Mouse (Mus musculus) forebrain, embryonic 15.5 days (tissue): ENCODE data around the gene Ptch1. TPM values are rescaled to one million over a fixed set of nuclear protein-coding genes. Genes with fewer than 3 reads are reported as not detected.

ENCODE experiments used
- ATAC-seq: fragments of 200-750 bp; cut with Nextera tagmentation; replicated peaks from 2 replicates; pipeline ENCODE4 v1.8.0; 2017; ENCODE audit warnings: mild to moderate bottlenecking, moderate TSS enrichment, moderate library complexity
- H3K27ac ChIP-seq: fragments of 300-500 bp; sonication (generic); replicated peaks from 2 replicates; pipeline ENCODE4 v1.5.1; 2015; ENCODE audit warnings: mild to moderate bottlenecking, inconsistent platforms
- H3K27me3 ChIP-seq: fragments of 300-500 bp; sonication (generic); 2 replicates; pipeline ENCODE4 v1.6.1; 2015; ENCODE audit warnings: inconsistent platforms
- H3K36me3 ChIP-seq: fragments of 300-500 bp; sonication (generic); 2 replicates; pipeline ENCODE4 v1.6.1; 2015; ENCODE audit warnings: mild to moderate bottlenecking, inconsistent platforms
- H3K4me1 ChIP-seq: fragments of 300-500 bp; sonication (generic); 2 replicates; pipeline ENCODE4 v1.6.1; 2015; ENCODE audit warnings: inconsistent platforms
- H3K4me2 ChIP-seq: fragments of 300-500 bp; sonication (generic); replicated peaks from 2 replicates; pipeline ENCODE4 v1.6.1; 2015; ENCODE audit warnings: mild to moderate bottlenecking, inconsistent platforms
- H3K4me3 ChIP-seq: fragments of 300-500 bp; sonication (generic); 2 replicates; pipeline ENCODE4 v1.5.1; 2015; ENCODE audit warnings: mild to moderate bottlenecking, inconsistent platforms
- H3K9ac ChIP-seq: fragments of 300-500 bp; sonication (generic); replicated peaks from 2 replicates; pipeline ENCODE4 v1.6.1; 2015; ENCODE audit warnings: mild to moderate bottlenecking, inconsistent platforms
- H3K9me3 ChIP-seq: fragments of 300-500 bp; sonication (generic); 2 replicates; pipeline ENCODE4 v1.6.1; 2016; ENCODE audit warnings: inconsistent platforms
- WGBS: fragments of 180-500 bp; shearing (Covaris S2); methylation state at CpG from one replicate; pipeline ENCODE4 v1.1.7; 2015; ENCODE audit warnings: mixed read lengths; 5-methylcytosine and 5-hydroxymethylcytosine counted together
- polyA plus RNA-seq: library from polyadenylated mRNA; unstranded; fragments of >200 nt; fragmentation: Nextera tagmentation; extraction: Ambion mirVana; gene quantifications from 2 replicates; pipeline ENCODE4 v1.2.1, GENCODE M21; 2015

Gene Ptch1
- polyA plus RNA-seq: 9.0 and 10.2 TPM in 2 replicates

DNA sequence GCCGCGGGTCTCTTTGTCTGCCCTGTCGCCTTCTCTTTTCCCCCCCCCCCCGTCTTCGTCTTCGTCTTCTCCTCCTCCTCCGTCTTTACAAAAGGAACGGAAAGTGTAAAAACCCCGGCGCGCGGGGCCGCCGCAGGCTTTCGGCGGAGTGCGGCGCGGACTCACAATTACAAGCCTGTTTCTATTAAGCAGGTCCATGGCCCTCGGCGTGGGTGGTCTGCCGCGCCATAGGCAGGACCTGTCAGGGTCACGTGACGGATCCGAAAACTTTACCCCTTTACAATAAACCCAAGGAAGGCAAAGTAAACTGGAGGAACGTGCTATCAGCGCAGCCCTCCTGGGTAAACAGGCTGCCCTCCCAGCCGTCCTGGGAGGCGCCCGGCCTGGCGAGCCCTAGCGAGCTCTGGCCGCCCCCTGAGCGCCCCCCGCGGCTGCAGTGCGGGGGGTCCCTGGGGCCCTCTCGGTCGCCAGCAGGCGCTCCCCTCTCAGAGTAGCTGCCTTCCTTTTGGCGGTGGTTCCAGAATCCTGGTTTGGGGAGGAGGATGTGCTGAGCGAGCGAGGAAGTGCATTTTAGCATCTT lies at the start of gene Ptch1:
Gene Ptch1, minus strand, starts transcription at position 343 of the 580 bp plus-strand sequence.
- WGBS: 1% methylated on average over 41 of the region's 44 CpGs
- Histone ChIP-seq H3K4me1 (peaks cover 46% of the 10 kb centered on the region), H3K36me3 (no peaks in the 10 kb centered on the region), H3K27me3 (peaks cover 53% of the 10 kb centered on the region), H3K27ac (peak within 1 kb of the TSS; percentile 60), H3K4me2 (peak within 1 kb of the TSS; percentile 93), H3K9me3 (no peaks in the 10 kb centered on the region), H3K9ac (peak within 1 kb of the TSS; percentile 73), H3K4me3 (peak within 1 kb of the TSS; percentile 66)
- peak; percentile 36 for ATAC-seq

DNA sequence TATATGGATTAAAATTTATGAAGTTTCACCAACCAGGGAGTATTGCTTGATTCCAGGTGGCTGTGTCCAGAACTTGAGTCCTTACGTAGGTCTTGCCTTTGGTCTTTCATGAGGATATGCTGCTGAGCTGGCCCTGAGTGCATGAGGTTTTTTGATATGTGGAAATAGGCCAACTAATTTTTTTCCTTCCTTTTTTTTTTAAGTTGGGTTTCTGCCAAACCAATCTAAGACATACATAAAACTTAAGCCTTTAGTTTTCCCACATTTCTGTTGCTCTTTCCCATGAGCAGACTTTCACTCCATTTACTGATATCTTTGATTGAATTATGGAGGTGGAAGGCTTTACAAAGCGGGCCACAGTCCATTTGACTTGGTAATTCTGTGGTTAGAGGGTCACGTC lies 47.9 kb upstream of the Ptch1 start:
- 81% methylated on average over 3 of the region's 3 CpGs for WGBS
- Histone ChIP-seq H3K4me1 (no peaks in the 10 kb centered on the region), H3K9me3 (no peaks in the 10 kb centered on the region), H3K27me3 (no peaks in the 10 kb centered on the region), H3K4me2 (no peak overlapping the region), H3K4me3 (no peak overlapping the region), H3K9ac (no peak overlapping the region), H3K36me3 (no peaks in the 10 kb centered on the region), H3K27ac (no peak overlapping the region)
- ATAC-seq: no peak

DNA sequence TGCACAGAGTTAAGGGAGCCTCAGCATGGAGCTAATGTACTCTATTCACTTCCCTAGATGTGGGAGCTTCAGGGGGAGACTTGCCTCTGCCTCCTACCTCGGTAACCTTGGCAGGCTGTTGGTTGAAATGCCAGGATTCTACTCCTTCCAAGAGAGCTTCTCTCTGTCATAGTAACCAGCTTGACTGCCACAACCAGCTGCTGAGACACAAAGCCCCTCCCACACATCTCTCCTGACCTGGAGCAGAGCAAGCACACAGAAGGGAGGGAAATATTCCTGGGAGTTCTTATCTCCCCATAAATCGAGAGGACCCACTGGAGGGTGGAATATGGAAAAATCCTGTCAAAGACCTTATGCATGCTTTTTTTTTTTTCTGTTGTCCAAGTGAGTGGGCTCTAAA lies 39.8 kb upstream of the Ptch1 start:
- ATAC-seq: no peak
- WGBS: 76% methylated on average over 2 of the region's 2 CpGs
- Histone ChIP-seq H3K4me2 (no peak overlapping the region), H3K27ac (no peak overlapping the region), H3K9ac (no peak overlapping the region), H3K4me3 (no peak overlapping the region), H3K36me3 (no peaks in the 10 kb centered on the region), H3K4me1 (no peaks in the 10 kb centered on the region), H3K27me3 (no peaks in the 10 kb centered on the region), H3K9me3 (no peaks in the 10 kb centered on the region)

DNA sequence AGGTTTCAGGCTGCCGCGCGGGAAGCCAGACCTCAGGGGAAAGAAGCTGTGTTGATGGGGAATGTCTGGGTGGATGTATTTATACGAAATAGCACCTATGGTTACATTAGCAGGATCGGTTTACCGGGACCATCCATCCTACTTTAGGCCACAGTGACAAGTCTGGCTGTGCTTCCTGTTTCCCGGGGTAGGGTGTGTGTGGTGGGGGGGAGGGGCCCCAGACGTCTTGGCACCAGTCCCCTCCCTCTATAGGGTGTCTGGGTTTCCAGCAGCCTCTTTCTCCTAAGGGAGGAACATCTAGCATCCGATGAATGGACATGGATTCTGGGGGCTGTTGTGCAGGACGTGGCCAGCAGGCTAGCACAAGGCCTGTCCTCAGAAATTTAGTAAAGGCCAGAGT lies 36.3 kb upstream of the Ptch1 start:
- no peaks in the 10 kb centered on the region for H3K36me3 ChIP-seq
- no peak overlapping the region for H3K4me3 ChIP-seq
- no peaks in the 10 kb centered on the region for H3K4me1 ChIP-seq
- no peak overlapping the region for H3K9ac ChIP-seq
- 44% methylated on average over 10 of the region's 10 CpGs for WGBS
- H3K27me3 ChIP-seq: no peaks in the 10 kb centered on the region
- no peak overlapping the region for H3K4me2 ChIP-seq
- no peaks in the 10 kb centered on the region for H3K9me3 ChIP-seq
- H3K27ac ChIP-seq: no peak overlapping the region
- ATAC-seq: no peak

DNA sequence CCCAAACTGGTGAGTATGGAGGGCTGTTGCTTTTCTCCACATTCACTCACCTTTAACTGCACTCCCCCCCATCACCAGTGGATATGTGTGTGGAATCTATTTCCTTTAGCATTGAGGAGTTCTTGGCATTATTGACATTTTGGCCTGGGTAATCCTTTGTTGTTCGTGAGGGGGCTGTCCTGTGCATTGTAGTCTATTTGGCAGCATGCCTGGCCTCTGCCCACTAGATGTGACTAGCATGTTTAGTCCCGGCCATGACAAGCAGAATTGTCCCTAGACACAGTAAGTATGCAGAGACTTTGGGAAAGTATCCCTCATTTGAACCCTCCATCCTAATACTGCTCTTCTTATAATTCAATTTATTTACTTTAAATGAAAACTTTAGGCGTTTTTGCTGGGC lies 24.2 kb upstream of the Ptch1 start:
- 32% methylated on average over 3 of the region's 3 CpGs for WGBS

DNA sequence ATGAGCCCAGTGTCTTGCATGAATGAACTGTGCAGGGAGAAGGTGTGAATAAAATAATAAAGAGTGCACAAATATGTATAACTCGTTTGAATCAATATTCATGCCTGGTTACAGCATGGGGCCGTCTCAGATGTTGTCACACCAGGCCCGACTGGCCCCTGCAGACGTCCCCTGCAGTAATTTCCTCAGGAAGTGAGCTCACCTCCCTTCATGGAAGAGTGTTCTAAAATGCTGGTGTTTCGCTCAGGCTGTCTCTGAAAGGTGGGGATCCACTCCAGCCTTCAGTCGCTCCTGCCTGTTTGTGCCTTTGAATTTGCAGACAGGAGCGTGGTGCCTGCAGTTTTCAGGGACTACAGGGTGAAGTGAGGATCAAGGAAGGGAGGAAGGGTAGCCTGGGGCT lies 22.5 kb upstream of the Ptch1 start:
- 75% methylated on average over 7 of the region's 7 CpGs for WGBS
- Histone ChIP-seq H3K27me3 (no peaks in the 10 kb centered on the region), H3K4me2 (no peak overlapping the region), H3K9ac (no peak overlapping the region), H3K4me1 (peaks cover 3% of the 10 kb centered on the region; the same call in 1 of the 2 replicates), H3K4me3 (no peak overlapping the region), H3K9me3 (no peaks in the 10 kb centered on the region), H3K27ac (no peak overlapping the region), H3K36me3 (no peaks in the 10 kb centered on the region)
- no peak for ATAC-seq

More for the DNA sequence above, 24.2 kb upstream of the Ptch1 start:
- H3K4me2 ChIP-seq: no peak overlapping the region
- H3K9me3 ChIP-seq: no peaks in the 10 kb centered on the region
- peaks cover 3% of the 10 kb centered on the region; the same call in 1 of the 2 replicates for H3K4me1 ChIP-seq
- H3K27me3 ChIP-seq: no peaks in the 10 kb centered on the region
- peak; percentile 41; the same call in 1 of the 2 replicates for ATAC-seq
- no peak overlapping the region for H3K4me3 ChIP-seq
- H3K9ac ChIP-seq: no peak overlapping the region
- H3K27ac ChIP-seq: no peak overlapping the region
- no peaks in the 10 kb centered on the region for H3K36me3 ChIP-seq

DNA sequence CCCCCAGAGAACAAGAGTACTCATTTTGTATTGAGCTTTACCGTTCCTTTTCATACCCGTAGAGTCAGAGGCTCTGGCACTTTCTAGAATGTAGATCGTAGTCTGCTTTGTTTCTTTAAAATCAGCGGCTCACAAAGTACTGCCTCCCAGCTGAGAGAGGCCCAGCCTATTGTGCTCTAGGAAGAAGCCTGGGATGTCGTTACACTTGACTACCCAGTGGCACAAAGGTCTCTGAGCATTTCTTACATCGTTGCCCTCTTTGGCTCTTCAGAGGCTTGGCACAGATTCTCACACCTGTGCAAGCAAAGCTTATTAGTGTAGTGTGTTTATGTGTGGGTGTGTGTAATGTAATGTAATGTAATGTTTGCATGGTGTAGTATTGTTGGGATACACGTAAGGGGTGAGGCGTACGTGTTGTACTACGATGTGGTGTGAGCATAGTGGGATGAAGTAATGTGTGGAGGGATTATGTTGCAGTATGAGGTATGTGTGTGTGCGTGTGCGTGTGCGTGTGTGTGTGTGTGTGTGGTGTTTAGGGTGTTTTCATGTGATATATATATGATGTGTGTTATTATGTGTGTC lies 20.2 kb upstream of the Ptch1 start:
- WGBS: 43% methylated on average over 13 of the region's 13 CpGs
- ATAC-seq: no peak

DNA sequence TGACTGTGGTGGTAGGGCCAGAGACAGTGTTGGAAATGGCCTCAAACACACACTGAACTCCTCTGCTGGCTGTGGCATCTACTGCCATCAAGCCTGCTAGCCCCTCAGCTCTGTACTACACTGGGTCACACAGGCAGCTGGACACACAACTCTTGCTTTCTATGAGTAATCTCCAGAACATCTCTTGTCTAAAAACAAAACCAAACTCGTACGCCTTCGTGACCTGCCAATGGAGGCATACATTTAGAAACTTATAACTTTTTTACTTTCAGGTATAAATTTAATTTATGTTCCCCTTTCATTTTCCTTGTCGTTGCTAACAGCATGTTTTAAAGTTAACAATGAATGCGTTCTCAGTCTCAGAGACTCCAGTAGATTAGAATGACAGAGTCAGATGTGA lies 19.4 kb upstream of the Ptch1 start:
- peaks cover 3% of the 10 kb centered on the region; the same call in 1 of the 2 replicates for H3K4me1 ChIP-seq
- ATAC-seq: no peak
- WGBS: 86% methylated on average over 5 of the region's 5 CpGs

More for the DNA sequence above, 20.2 kb upstream of the Ptch1 start:
- Histone ChIP-seq H3K9ac (no peak overlapping the region), H3K4me1 (peaks cover 3% of the 10 kb centered on the region; the same call in 1 of the 2 replicates), H3K27ac (no peak overlapping the region), H3K36me3 (no peaks in the 10 kb centered on the region), H3K4me3 (no peak overlapping the region), H3K4me2 (no peak overlapping the region), H3K27me3 (no peaks in the 10 kb centered on the region), H3K9me3 (no peaks in the 10 kb centered on the region)

DNA sequence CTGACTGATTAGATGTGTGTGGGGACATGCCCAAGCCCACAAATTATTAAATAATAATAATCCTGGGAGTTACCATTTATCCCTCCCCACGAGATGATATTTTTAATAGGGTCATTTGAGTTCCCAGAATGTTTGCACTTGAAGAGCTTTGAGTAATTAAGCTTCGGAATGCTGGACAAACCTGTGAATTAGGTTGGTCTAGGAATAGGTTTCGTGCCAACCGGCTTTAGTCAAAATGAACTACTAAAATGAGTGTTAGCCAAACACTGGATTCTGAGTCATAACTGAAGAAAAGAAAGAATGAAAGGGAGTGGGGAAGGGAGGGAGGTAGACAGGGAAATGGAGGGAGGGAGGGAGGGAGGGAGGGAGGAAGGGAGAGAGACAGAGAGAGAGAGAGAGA lies 1.2 kb upstream of the Ptch1 start:
- Histone ChIP-seq H3K9me3 (no peaks in the 10 kb centered on the region), H3K9ac (no peak overlapping the region), H3K27me3 (peaks cover 42% of the 10 kb centered on the region), H3K36me3 (no peaks in the 10 kb centered on the region), H3K4me2 (no peak overlapping the region), H3K4me1 (peaks cover 35% of the 10 kb centered on the region), H3K27ac (no peak overlapping the region), H3K4me3 (no peak overlapping the region)
- WGBS: 51% methylated on average over 4 of the region's 4 CpGs
- ATAC-seq: no peak

More for the DNA sequence above, 19.4 kb upstream of the Ptch1 start:
- no peak overlapping the region for H3K27ac ChIP-seq
- no peak overlapping the region for H3K9ac ChIP-seq
- H3K9me3 ChIP-seq: no peaks in the 10 kb centered on the region
- no peak overlapping the region for H3K4me2 ChIP-seq
- H3K4me3 ChIP-seq: no peak overlapping the region
- H3K27me3 ChIP-seq: no peaks in the 10 kb centered on the region
- H3K36me3 ChIP-seq: no peaks in the 10 kb centered on the region

DNA sequence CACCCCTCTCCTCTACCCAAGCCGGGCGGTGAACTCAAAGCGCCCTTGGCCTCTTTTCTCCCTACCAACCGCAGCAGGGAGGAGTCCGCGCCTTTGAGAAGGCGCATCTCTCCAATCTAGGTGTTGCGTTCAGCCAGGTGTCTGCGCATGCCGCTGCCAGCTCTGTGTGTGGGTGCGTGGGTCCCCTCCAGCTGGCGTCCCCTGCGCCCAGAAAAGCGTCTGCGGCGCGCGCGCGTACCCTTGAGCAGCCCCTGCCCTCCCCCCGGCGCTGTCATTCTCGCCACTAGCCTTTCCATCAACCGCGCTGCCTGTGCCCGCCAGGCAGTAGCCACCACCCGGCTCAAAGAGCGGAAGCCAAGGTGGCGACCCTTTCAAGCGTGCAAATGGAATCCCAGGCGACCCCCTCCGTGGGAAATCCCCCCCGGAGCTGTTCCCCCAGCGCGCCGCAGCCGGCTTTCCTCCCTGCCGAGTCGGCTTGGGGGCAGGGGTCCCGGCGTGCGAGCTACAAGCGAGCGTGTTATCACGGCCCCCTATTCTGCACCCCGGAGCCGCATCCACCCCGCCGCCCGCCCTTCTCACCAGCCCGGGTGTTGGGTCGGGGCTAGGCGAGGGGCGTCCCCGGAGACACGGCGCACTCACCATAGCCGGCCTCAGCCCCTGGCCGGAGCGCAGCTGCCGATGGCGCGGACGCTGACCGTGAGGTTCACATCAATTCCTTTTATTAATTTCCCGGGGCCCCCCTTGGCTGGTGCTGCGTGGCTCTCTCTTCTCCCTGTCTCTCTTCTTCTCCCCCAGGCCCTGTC lies 744 bp downstream of the Ptch1 start:
- WGBS: 0% methylated on average over 67 of the region's 67 CpGs
- H3K27ac ChIP-seq: peak overlapping the region; percentile 60
- peak overlapping the region; percentile 73 for H3K9ac ChIP-seq
- H3K36me3 ChIP-seq: no peaks in the 10 kb centered on the region
- H3K27me3 ChIP-seq: peaks cover 54% of the 10 kb centered on the region
- ATAC-seq: peak; percentile 51
- H3K4me2 ChIP-seq: peak overlapping the region; percentile 93
- no peaks in the 10 kb centered on the region for H3K9me3 ChIP-seq
- H3K4me1 ChIP-seq: peaks cover 49% of the 10 kb centered on the region
- H3K4me3 ChIP-seq: peak overlapping the region; percentile 66

DNA sequence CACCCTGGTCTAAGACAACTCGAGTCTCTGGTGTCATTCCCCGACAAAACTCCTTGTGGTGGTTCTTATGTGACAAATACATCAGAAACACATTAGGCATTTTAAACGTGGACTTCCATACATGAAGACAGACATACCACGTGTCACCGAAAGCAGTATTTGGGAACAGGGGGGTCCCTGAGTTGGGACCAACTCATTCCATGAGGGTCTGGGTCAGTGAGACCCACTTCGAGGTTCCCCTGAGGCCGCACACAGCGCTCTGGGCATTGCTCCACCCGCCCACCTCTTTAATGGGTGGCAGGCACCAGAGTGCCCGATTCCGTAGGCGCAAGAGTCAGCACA lies 1.3 kb downstream of the Ptch1 start:
- ATAC-seq: no peak
- WGBS: under 1% methylated on average over 12 of the region's 12 CpGs

DNA sequence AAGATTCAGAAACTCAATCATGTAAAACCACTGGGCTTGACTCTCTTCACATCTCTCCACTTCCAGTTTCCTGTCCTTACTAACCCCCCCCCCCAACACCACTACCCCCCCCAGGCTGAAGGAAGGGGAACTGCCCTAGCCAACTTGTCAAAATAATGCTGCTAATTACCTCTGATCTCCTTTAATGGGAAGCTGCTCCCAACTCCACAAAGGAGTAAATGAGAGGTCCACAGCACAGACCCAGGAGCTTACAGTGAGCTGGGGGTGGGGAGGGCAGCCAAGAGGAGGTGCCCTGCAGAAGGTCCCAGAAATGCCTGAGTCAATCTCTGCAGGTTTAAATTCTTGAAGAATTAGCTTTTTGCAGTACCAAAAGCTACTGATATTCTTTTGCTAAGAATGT lies 2.9 kb downstream of the Ptch1 start:
- no peaks in the 10 kb centered on the region for H3K9me3 ChIP-seq
- H3K27ac ChIP-seq: no peak overlapping the region
- 0 out of 2 replicates have a peak overlapping the region, but pooled peaks have one; percentile 8 for H3K4me2 ChIP-seq
- no peak overlapping the region for H3K9ac ChIP-seq
- H3K4me1 ChIP-seq: peaks cover 61% of the 10 kb centered on the region
- peaks cover 43% of the 10 kb centered on the region for H3K27me3 ChIP-seq
- ATAC-seq: no peak
- no peaks in the 10 kb centered on the region for H3K36me3 ChIP-seq
- H3K4me3 ChIP-seq: no peak overlapping the region

More for the DNA sequence above, 1.3 kb downstream of the Ptch1 start:
- Histone ChIP-seq H3K36me3 (no peaks in the 10 kb centered on the region), H3K4me2 (peak overlapping the region; percentile 93), H3K4me3 (peak overlapping the region; percentile 66), H3K9me3 (no peaks in the 10 kb centered on the region), H3K9ac (peak overlapping the region; percentile 73), H3K4me1 (peaks cover 52% of the 10 kb centered on the region), H3K27ac (peak overlapping the region; percentile 60), H3K27me3 (peaks cover 54% of the 10 kb centered on the region)
